Mouse (Mus musculus) hindbrain, embryonic 13.5 days (tissue): ENCODE results near the gene Retreg1. TPM values are rescaled to one million over a fixed set of nuclear protein-coding genes. Genes with fewer than 3 reads are reported as not detected.
"Not testable (repeated sequence)": the region's sequence is repeated elsewhere in the genome, so short reads cannot be mapped to it uniquely, and the experiment has no call there.

Experiments
- ATAC-seq: fragments of 200-750 bp; cut with Nextera tagmentation; 2 replicates; pipeline ENCODE4 v1.8.0; 2017; ENCODE audit warnings: moderate TSS enrichment; ENCODE audit not compliant: low FRiP score
- H3K27ac ChIP-seq: fragments of 300-500 bp; sonication (generic); 2 replicates; pipeline ENCODE4 v1.5.1; 2015; ENCODE audit warnings: inconsistent platforms, mild to moderate bottlenecking, moderate library complexity
- H3K27me3 ChIP-seq: fragments of 300-500 bp; sonication (generic); 2 replicates; pipeline ENCODE4 v1.6.1; 2015; ENCODE audit warnings: mild to moderate bottlenecking, inconsistent platforms
- H3K36me3 ChIP-seq: fragments of 300-500 bp; sonication (generic); 2 replicates; pipeline ENCODE4 v1.6.1; 2015; ENCODE audit warnings: mild to moderate bottlenecking, inconsistent platforms
- H3K4me1 ChIP-seq: fragments of 300-500 bp; sonication (generic); replicated peaks from 2 replicates; pipeline ENCODE4 v1.6.1; 2015; ENCODE audit warnings: inconsistent platforms
- H3K4me2 ChIP-seq: fragments of 300-500 bp; sonication (generic); 2 replicates; pipeline ENCODE4 v1.6.1; 2015; ENCODE audit warnings: inconsistent platforms, mild to moderate bottlenecking, moderate library complexity
- H3K4me3 ChIP-seq: fragments of 300-500 bp; sonication (generic); 2 replicates; pipeline ENCODE4 v1.5.1; 2015; ENCODE audit warnings: mild to moderate bottlenecking, inconsistent platforms
- H3K9ac ChIP-seq: fragments of 300-500 bp; sonication (generic); 2 replicates; pipeline ENCODE4 v1.6.1; 2015; ENCODE audit warnings: mild to moderate bottlenecking, inconsistent platforms
- H3K9me3 ChIP-seq: fragments of 300-500 bp; sonication (generic); 2 replicates; pipeline ENCODE4 v1.6.1; 2016; ENCODE audit warnings: inconsistent platforms
- WGBS: fragments of 180-500 bp; shearing (Covaris S2); methylation state at CpG from one replicate; pipeline ENCODE4 v1.1.7; 2015; 5-methylcytosine and 5-hydroxymethylcytosine counted together
- polyA plus RNA-seq: library from polyadenylated mRNA; unstranded; fragments of >200 nt; fragmentation: Nextera tagmentation; extraction: Ambion mirVana; gene quantifications from 2 replicates; pipeline ENCODE4 v1.2.1, GENCODE M21; 2015

Gene Retreg1
- polyA plus RNA-seq, 1 experiment from 2014 or later, result 9.7 TPM

DNA sequence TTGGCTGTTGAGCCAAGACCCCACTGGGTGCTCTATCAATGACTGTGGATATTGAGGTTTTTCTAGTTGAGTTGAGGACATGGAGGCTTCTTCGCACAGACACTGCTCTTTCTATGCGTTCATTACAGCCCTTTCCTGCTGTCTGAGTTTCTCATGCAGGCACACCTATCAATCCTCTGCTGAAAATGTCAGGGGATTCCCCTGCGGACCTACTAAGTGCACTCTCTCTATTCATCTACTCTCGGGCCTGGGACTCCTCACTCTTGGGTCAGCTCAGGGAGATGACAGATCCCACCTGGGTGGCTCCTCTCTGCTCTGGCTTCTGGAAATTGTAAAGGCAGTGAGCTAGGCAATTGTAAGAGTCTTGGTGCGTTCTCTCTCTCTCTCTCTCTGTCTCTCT lies 117.3 kb downstream of the Retreg1 start:
- no peaks in the 10 kb centered on the region for H3K27me3 ChIP-seq
- H3K27ac ChIP-seq, result no peak overlapping the region
- no peak overlapping the region for H3K4me3 ChIP-seq
- H3K36me3 ChIP-seq, result no peaks in the 10 kb centered on the region
- no peak overlapping the region for H3K4me2 ChIP-seq
- 86% methylated on average over 5 of the region's 5 CpGs for WGBS
- no peak overlapping the region for H3K9ac ChIP-seq
- no peaks in the 10 kb centered on the region for H3K9me3 ChIP-seq
- H3K4me1 ChIP-seq, result 0 out of 2 replicates have a peak, but pooled peaks cover 2% of the 10 kb centered on the region
- ATAC-seq, result no peak

DNA sequence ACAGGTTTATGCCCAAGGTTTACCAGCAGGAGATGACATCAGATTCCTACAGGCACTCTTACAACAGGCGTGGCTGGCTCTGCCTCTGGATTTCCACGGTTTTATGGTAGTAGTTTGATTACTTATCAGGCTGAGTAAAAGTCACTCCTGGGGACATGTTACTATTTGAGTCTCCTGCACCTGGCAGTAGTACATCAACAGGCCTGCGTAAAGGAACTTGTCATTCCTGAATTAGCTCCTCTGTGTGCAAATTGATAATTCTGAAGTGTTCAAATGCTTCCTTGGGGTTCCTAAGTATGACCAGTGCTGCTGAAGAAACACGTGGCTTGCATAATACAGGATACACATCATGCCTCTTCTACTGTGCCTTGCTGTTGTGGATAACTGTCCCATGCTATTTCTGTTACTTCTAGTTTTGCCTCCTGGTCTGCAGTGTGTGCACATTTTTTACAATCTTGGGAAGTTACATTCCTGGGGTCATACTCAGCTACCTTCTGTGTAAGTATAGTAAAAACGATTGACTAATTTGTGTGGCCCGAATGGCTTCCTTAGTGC lies 123.3 kb downstream of the Retreg1 start:
- no peak overlapping the region for H3K4me3 ChIP-seq
- 85% methylated on average over 6 of the region's 6 CpGs for WGBS
- no peak overlapping the region for H3K27ac ChIP-seq
- H3K9ac ChIP-seq, result no peak overlapping the region
- H3K27me3 ChIP-seq, result no peaks in the 10 kb centered on the region
- no peaks in the 10 kb centered on the region for H3K9me3 ChIP-seq
- H3K4me1 ChIP-seq, result no peaks in the 10 kb centered on the region
- ATAC-seq, result no peak
- H3K36me3 ChIP-seq, result no peaks in the 10 kb centered on the region
- H3K4me2 ChIP-seq, result no peak overlapping the region

- Histone ChIP-seq H3K4me3 (no peak overlapping the region), H3K9me3 (no peaks in the 10 kb centered on the region), H3K27ac (no peak overlapping the region), H3K4me1 (no peaks in the 10 kb centered on the region), H3K36me3 (peaks cover 3% of the 10 kb centered on the region; the same call in 1 of the 2 replicates), H3K27me3 (no peaks in the 10 kb centered on the region), H3K9ac (no peak overlapping the region), H3K4me2 (no peak overlapping the region)
- ATAC-seq, result no peak
- 85% methylated on average over 9 of the region's 9 CpGs for WGBS
Observed at GRCm38 (mm10) chr15:25971596-25971995, 128.6 kb downstream of the Retreg1 start.

GRCm38 (mm10) chr15:25972758-25973157 lies 129.8 kb downstream of the Retreg1 start:
- H3K27ac ChIP-seq, result no peak overlapping the region
- no peaks in the 10 kb centered on the region for H3K27me3 ChIP-seq
- WGBS, result 93% methylated on average over 5 of the region's 5 CpGs
- no peak overlapping the region for H3K4me3 ChIP-seq
- H3K4me2 ChIP-seq, result no peak overlapping the region
- no peak for ATAC-seq
- H3K36me3 ChIP-seq, result peaks cover 3% of the 10 kb centered on the region; the same call in 1 of the 2 replicates
- H3K9me3 ChIP-seq, result no peaks in the 10 kb centered on the region
- no peaks in the 10 kb centered on the region for H3K4me1 ChIP-seq
- H3K9ac ChIP-seq, result no peak overlapping the region

DNA sequence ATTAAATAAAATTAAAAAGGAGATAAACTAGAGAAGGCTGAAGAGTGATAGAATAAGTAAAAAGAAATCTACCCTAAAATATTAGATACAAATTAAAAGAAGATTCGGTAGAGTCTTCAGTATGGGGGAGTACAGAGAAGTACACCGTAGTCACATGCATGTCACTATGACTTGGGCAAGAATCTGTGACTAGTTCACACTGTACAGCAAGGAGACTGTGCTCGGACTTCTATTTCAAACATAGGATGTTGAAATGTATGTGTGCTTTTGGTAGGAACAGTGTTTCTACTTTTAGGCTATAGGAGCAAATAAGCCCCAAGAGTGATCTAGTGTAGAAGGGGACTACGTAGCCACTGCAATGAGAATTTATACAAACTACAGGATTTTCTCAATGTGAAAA lies 131.4 kb downstream of the Retreg1 start:
- Histone ChIP-seq H3K27ac (no peak overlapping the region), H3K27me3 (no peaks in the 10 kb centered on the region), H3K4me2 (no peak overlapping the region), H3K4me1 (no peaks in the 10 kb centered on the region), H3K36me3 (peaks cover 3% of the 10 kb centered on the region), H3K4me3 (no peak overlapping the region), H3K9ac (no peak overlapping the region), H3K9me3 (no peaks in the 10 kb centered on the region)
- ATAC-seq, result no peak
- WGBS, result 94% methylated on average over 4 of the region's 4 CpGs

GRCm38 (mm10) chr15:25975810-25976209 lies 132.8 kb downstream of the Retreg1 start:
- Histone ChIP-seq H3K4me2 (no peak overlapping the region), H3K9me3 (no peaks in the 10 kb centered on the region), H3K36me3 (peaks cover 3% of the 10 kb centered on the region), H3K27ac (no peak overlapping the region), H3K4me1 (no peaks in the 10 kb centered on the region), H3K27me3 (no peaks in the 10 kb centered on the region), H3K4me3 (no peak overlapping the region), H3K9ac (no peak overlapping the region)
- WGBS, result 93% methylated on average over 6 of the region's 6 CpGs
- no peak for ATAC-seq

GRCm38 (mm10) chr15:25983614-25984013 lies 140.6 kb downstream of the Retreg1 start:
- Histone ChIP-seq H3K36me3 (peaks cover 16% of the 10 kb centered on the region), H3K4me2 (peak overlapping the region; percentile 98), H3K4me3 (peak overlapping the region; percentile 99), H3K4me1 (peaks cover 31% of the 10 kb centered on the region), H3K9ac (peak overlapping the region; percentile 75), H3K27ac (peak overlapping the region; percentile 91)
- H3K27me3 ChIP-seq, H3K9me3 ChIP-seq: not testable (repeated sequence)
- WGBS, result 21% methylated on average over 6 of the region's 6 CpGs
- ATAC-seq, result peak; percentile 37

DNA sequence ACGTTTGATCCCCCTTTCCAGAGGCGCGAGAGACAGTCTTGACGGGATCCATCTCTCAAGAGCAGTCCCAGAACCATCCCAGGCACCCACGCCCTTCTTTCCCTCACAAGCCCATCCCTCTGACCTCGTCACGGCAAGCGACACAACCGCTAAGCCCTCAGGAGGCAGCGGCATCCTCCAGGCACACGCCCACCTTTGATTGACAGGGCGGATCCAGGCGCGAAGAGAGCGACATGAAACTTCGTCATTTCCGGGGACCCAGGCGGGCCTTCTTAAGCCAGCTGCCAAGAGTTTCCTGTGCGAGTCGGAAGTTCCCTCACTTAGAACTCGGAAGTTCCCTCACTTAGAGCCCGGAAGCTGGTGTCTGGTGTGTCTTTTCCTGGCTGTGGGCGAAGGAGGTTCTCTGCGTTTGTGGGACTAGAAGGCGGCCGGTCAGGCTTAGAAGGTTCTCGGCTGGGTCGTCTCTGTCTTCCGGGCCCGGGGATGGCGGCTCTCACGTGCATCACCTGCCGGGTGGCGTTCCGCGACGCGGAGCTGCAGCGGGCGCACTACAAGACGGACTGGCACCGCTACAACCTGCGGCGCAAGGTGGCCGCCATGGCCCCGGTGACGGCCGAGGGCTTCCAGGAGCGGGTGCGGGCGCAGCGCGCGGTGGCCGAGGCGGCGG lies 141.2 kb downstream of the Retreg1 start, which contains the start of gene Zfp622:
Gene Zfp622, plus strand, starts transcription at position 300 of the 667 bp plus-strand sequence.
- WGBS, result under 1% methylated on average over 57 of the region's 57 CpGs
- H3K36me3 ChIP-seq, result peaks cover 20% of the 10 kb centered on the region
- ATAC-seq, result peak; percentile 98
- no peaks in the 10 kb centered on the region for H3K27me3 ChIP-seq
- no peaks in the 10 kb centered on the region for H3K9me3 ChIP-seq
- peaks cover 31% of the 10 kb centered on the region for H3K4me1 ChIP-seq
- peak within 1 kb of the TSS; percentile 93 for H3K9ac ChIP-seq
- H3K4me3 ChIP-seq, result peak within 1 kb of the TSS; percentile 99
- H3K4me2 ChIP-seq, result peak within 1 kb of the TSS; percentile 98
- H3K27ac ChIP-seq, result peak within 1 kb of the TSS; percentile 91

- Histone ChIP-seq H3K9ac (peak overlapping the region; percentile 93), H3K4me1 (peaks cover 31% of the 10 kb centered on the region), H3K36me3 (peaks cover 23% of the 10 kb centered on the region), H3K9me3 (no peaks in the 10 kb centered on the region), H3K27ac (peak overlapping the region; percentile 91), H3K4me3 (peak overlapping the region; percentile 99), H3K27me3 (no peaks in the 10 kb centered on the region), H3K4me2 (peak overlapping the region; percentile 98)
- ATAC-seq, result no peak
- WGBS, result under 1% methylated on average over 66 of the region's 71 CpGs
Observed at GRCm38 (mm10) chr15:25984734-25985492, 141.9 kb downstream of the Retreg1 start.

DNA sequence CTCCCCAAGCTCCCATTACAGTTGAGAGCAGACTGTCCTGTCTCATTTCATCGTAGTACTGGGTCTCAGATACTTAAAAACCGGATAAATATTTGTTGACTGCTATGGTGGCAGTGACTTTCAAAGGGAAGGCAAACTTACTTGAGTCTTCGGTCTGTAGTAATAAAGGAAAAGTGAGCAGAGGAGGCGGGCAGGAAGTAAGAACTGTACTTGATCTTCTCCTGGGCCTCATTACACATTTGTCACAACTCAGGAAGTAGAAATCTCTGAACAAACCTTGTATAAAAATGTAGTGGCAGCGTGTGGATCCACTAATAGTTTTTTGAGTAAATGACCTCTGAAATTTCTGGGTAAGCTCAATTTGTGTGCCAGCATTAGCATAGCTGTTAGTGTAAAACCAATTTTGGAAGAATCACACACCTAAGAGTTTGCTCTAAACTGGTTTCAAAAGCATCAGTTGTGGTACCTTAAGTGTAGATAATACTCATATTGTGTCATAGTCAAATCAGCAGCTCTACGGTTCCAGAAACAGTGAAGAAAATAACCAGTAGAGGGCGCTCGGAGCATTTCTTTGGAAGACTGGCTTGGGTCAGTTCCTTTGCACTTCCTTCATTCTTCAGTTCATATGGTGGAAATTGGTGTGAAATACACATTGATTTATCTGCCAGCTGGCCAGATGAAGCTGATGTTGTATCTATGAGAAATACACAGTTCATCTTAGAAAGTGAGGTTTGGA lies 150.2 kb downstream of the Retreg1 start:
- no peak overlapping the region for H3K9ac ChIP-seq
- H3K36me3 ChIP-seq, result peaks cover 55% of the 10 kb centered on the region
- no peaks in the 10 kb centered on the region for H3K9me3 ChIP-seq
- H3K4me2 ChIP-seq, result no peak overlapping the region
- H3K27ac ChIP-seq, result no peak overlapping the region
- WGBS, result 61% methylated on average over 8 of the region's 8 CpGs
- H3K4me3 ChIP-seq, result no peak overlapping the region
- H3K4me1 ChIP-seq, result 0 out of 2 replicates have a peak, but pooled peaks cover 6% of the 10 kb centered on the region
- no peak for ATAC-seq
- no peaks in the 10 kb centered on the region for H3K27me3 ChIP-seq

GRCm38 (mm10) chr15:25995521-25995920 lies 152.5 kb downstream of the Retreg1 start:
- peaks cover 47% of the 10 kb centered on the region for H3K36me3 ChIP-seq
- H3K9ac ChIP-seq, result no peak overlapping the region
- peak; percentile 47; the same call in 1 of the 2 replicates for ATAC-seq

GRCm38 (mm10) chr15:25999545-25999944 lies 156.6 kb downstream of the Retreg1 start:
- ATAC-seq, result 0 out of 2 replicates have a peak, but pooled peaks have one; percentile 39
- peaks cover 22% of the 10 kb centered on the region for H3K36me3 ChIP-seq
- not testable (repeated sequence) for H3K4me1 ChIP-seq, H3K4me2 ChIP-seq, H3K9ac ChIP-seq, H3K9me3 ChIP-seq, H3K4me3 ChIP-seq, H3K27ac ChIP-seq, H3K27me3 ChIP-seq
- 33% methylated on average over 5 of the region's 5 CpGs for WGBS

More at GRCm38 (mm10) chr15:25995521-25995920, 152.5 kb downstream of the Retreg1 start:
- Histone ChIP-seq H3K4me2 (no peak overlapping the region), H3K27ac (no peak overlapping the region), H3K4me3 (no peak overlapping the region), H3K27me3 (no peaks in the 10 kb centered on the region), H3K9me3 (no peaks in the 10 kb centered on the region), H3K4me1 (0 out of 2 replicates have a peak, but pooled peaks cover 3% of the 10 kb centered on the region)
- WGBS, result 48% methylated on average over 2 of the region's 2 CpGs
